In the genomic region with DNA sequence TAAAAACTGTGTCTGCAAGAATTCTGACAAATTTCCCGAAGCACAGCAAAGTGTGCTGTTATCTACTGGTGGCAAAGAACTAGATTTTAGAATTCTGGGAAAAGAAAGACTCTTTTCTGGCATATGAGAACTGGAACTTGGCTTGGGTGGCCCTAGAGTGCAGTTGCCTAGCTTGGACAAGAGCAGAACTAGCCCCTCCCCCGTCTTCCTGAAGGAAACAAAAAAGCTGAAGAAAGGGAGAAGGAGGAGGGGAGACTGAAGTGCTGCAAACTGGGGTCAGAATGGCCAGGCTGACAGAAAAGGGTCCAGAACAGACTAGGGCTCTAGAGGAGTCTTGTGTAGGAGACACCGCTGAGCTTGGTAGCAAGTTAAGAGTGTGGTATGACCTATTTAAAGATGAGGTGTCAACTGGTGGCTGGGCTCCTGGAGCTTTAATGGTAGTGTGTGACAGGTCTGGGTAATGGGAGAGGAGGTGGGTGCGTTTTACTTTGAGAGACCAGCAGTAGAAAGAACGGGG, we compare ENCODE assay signal across 21 mouse cellular contexts. TPM values are rescaled to one million over a fixed set of nuclear protein-coding genes. Genes with fewer than 3 reads are reported as not detected.
DNase-seq lines count a peak whose midpoint lies in the region; ATAC-seq and TF ChIP-seq lines count a peak whose summit lies in the region.
"Had no signal": no experiment of that assay in that cellular context is flagged by ENCODE, and none has a peak within 500 bp of the region (broad histone marks: within the 10 kb centered on the region; RNA-seq: fewer than 3 reads in every experiment).

No protein-coding gene starts in this region.

- no peaks in the 10 kb centered on the region for H3K36me3 ChIP-seq in forebrain, embryonic 10.5 days (replicated peaks)
- H3K36me3 ChIP-seq in forebrain, embryonic 16.5 days (ENCODE audit: control insufficient read depth, insufficient read depth), result no peaks in the 10 kb centered on the region
- no peaks in the 10 kb centered on the region for H3K36me3 ChIP-seq in kidney, postnatal 0 days (ENCODE audit: insufficient read depth, low read length)
- H3K36me3 ChIP-seq in stomach, embryonic 14.5 days (ENCODE audit: control insufficient read depth, insufficient read depth, low read length), result no peaks in the 10 kb centered on the region
- H3K36me3 ChIP-seq in stomach, postnatal 0 days (ENCODE audit: control insufficient read depth, insufficient read depth, low read length), result no peaks in the 10 kb centered on the region
- H3K36me3 ChIP-seq: heart, embryonic 13.5 days; hindbrain, embryonic 12.5 days; midbrain, embryonic 13.5 days had no signal

- no peaks in the 10 kb centered on the region; the same call in 1 of the 2 replicates for H3K27me3 ChIP-seq in forebrain, embryonic 10.5 days (ENCODE audit: poor library complexity, severe bottlenecking)
- H3K27me3 ChIP-seq in forebrain, embryonic 16.5 days (replicated peaks; ENCODE audit: control insufficient read depth, insufficient read depth, low read length), result no peaks in the 10 kb centered on the region
- H3K27me3 ChIP-seq in kidney, postnatal 0 days (ENCODE audit: insufficient read depth, low read length), result no peaks in the 10 kb centered on the region
- no peaks in the 10 kb centered on the region for H3K27me3 ChIP-seq in stomach, embryonic 14.5 days (ENCODE audit: control insufficient read depth, insufficient read depth, low read length)
- no peaks in the 10 kb centered on the region for H3K27me3 ChIP-seq in stomach, postnatal 0 days (ENCODE audit: control insufficient read depth, insufficient read depth, low read length)
- H3K27me3 ChIP-seq: CH12.LX; hindbrain, embryonic 12.5 days; midbrain, embryonic 13.5 days had no signal

- TF ChIP-seq CTCF in kidney, postnatal 0 days (IDR thresholded peaks at IDR 0.05; ENCODE audit: low read depth), result no peak
- no peak for TF ChIP-seq CTCF in stomach, postnatal 0 days (IDR thresholded peaks at IDR 0.05; ENCODE audit: low read depth)

- no peak overlapping the region for H3K4me3 ChIP-seq in forebrain, embryonic 10.5 days
- no peak overlapping the region for H3K4me3 ChIP-seq in forebrain, embryonic 16.5 days (replicated peaks; ENCODE audit: low read length)
- no peak overlapping the region for H3K4me3 ChIP-seq in kidney, postnatal 0 days (replicated peaks; ENCODE audit: low read depth, low read length)
- H3K4me3 ChIP-seq in stomach, embryonic 14.5 days (ENCODE audit: low read depth, low read length), result no peak overlapping the region
- H3K4me3 ChIP-seq in stomach, postnatal 0 days (ENCODE audit: low read depth, low read length), result no peak overlapping the region
- H3K4me3 ChIP-seq: gastrocnemius, adult 2 months; heart, embryonic 13.5 days; hindbrain, embryonic 12.5 days; midbrain, embryonic 13.5 days had no signal

- peak overlapping the region; percentile 61 for H3K27ac ChIP-seq in forebrain, embryonic 10.5 days
- H3K27ac ChIP-seq in forebrain, embryonic 16.5 days (ENCODE audit: low read length), result no peak overlapping the region
- H3K27ac ChIP-seq in kidney, postnatal 0 days, result no peak overlapping the region
- no peak overlapping the region for H3K27ac ChIP-seq in stomach, embryonic 14.5 days (ENCODE audit: low read length)
- no peak overlapping the region for H3K27ac ChIP-seq in stomach, postnatal 0 days (replicated peaks)
- H3K27ac ChIP-seq: gastrocnemius, adult 2 months; heart, embryonic 13.5 days; hindbrain, embryonic 12.5 days; midbrain, embryonic 13.5 days had no signal

- no peak overlapping the region for H3K4me2 ChIP-seq in forebrain, embryonic 16.5 days (ENCODE audit: low read length)
- H3K4me2 ChIP-seq in kidney, postnatal 0 days (ENCODE audit: low read length), result no peak overlapping the region
- H3K4me2 ChIP-seq in stomach, embryonic 14.5 days (replicated peaks; ENCODE audit: low read depth, low read length), result no peak overlapping the region
- H3K4me2 ChIP-seq in stomach, postnatal 0 days (replicated peaks; ENCODE audit: low read depth), result no peak overlapping the region
- H3K4me2 ChIP-seq: midbrain, embryonic 13.5 days had no signal

- DNase-seq in forebrain, embryonic 10.5 days (ENCODE audit: extremely low spot score, low spot score), result no peak
- DNase-seq in kidney, postnatal 0 days (ENCODE audit: low spot score), result peak; percentile 57
- no peak for DNase-seq in kidney, adult 9 months
- no peak for DNase-seq in stomach, postnatal 0 days (ENCODE audit: low spot score)
- no peak for DNase-seq in right cerebral cortex, postnatal 10 days (ENCODE audit: low spot score in 2 of 2)
- DNase-seq: cerebellum, adult 11 months; cerebellum, postnatal 25 days; gastrocnemius, adult 2 months; left cerebral cortex, postnatal 4 days; liver, postnatal 0 days; right cerebral cortex, postnatal 14 days; thymus, postnatal 4 days had no signal

- 35% methylated on average over 5 of the region's 5 CpGs for WGBS in forebrain, embryonic 10.5 days
- WGBS in forebrain, embryonic 16.5 days, result 41% methylated on average over 5 of the region's 5 CpGs
- 36% methylated on average over 5 of the region's 5 CpGs for WGBS in kidney, postnatal 0 days
- WGBS in stomach, embryonic 14.5 days, result 41% methylated on average over 5 of the region's 5 CpGs
- WGBS in stomach, postnatal 0 days, result 43% methylated on average over 5 of the region's 5 CpGs

- no peak for ATAC-seq in forebrain, embryonic 16.5 days
- no peak for ATAC-seq in kidney, postnatal 0 days (replicated peaks; ENCODE audit: low FRiP score, low read depth)
- ATAC-seq in stomach, embryonic 14.5 days (ENCODE audit: insufficient number of reproducible peaks, insufficient read depth, low FRiP score, low read depth), result 0 out of 2 replicates have a peak, but pooled peaks have one; percentile 10
- no peak for ATAC-seq in stomach, postnatal 0 days (ENCODE audit: low FRiP score, low TSS enrichment)
- no peak for ATAC-seq in activated CD4-positive, CD25-positive, alpha-beta regulatory T cell, adult 4 months
- ATAC-seq: forebrain, embryonic 14.5 days; intestine, postnatal 0 days; liver, postnatal 0 days; midbrain, embryonic 13.5 days had no signal

- TF ChIP-seq EP300 in stomach, postnatal 0 days (optimal IDR thresholded peaks at IDR 0.05), result no peak

- H3K9me3 ChIP-seq in forebrain, embryonic 10.5 days, result no peaks in the 10 kb centered on the region
- H3K9me3 ChIP-seq in forebrain, embryonic 16.5 days (ENCODE audit: control insufficient read depth, low read length), result no peaks in the 10 kb centered on the region
- no peaks in the 10 kb centered on the region for H3K9me3 ChIP-seq in kidney, postnatal 0 days (replicated peaks; ENCODE audit: low read length)
- no peaks in the 10 kb centered on the region for H3K9me3 ChIP-seq in stomach, embryonic 14.5 days (ENCODE audit: control insufficient read depth, low read depth, low read length)
- H3K9me3 ChIP-seq in stomach, postnatal 0 days (ENCODE audit: control insufficient read depth, low read length), result no peaks in the 10 kb centered on the region
- H3K9me3 ChIP-seq: heart, embryonic 13.5 days; hindbrain, embryonic 12.5 days; midbrain, embryonic 13.5 days had no signal

- H3K9ac ChIP-seq in forebrain, embryonic 16.5 days (replicated peaks; ENCODE audit: low read depth, low read length), result no peak overlapping the region
- no peak overlapping the region for H3K9ac ChIP-seq in kidney, postnatal 0 days (ENCODE audit: low read depth, low read length)
- H3K9ac ChIP-seq in stomach, embryonic 14.5 days (replicated peaks; ENCODE audit: low read depth, low read length), result no peak overlapping the region
- no peak overlapping the region for H3K9ac ChIP-seq in stomach, postnatal 0 days (ENCODE audit: low read length)
- H3K9ac ChIP-seq: hindbrain, embryonic 12.5 days; liver, postnatal 0 days; midbrain, embryonic 13.5 days had no signal

- peaks cover 33% of the 10 kb centered on the region for H3K4me1 ChIP-seq in forebrain, embryonic 10.5 days
- peaks cover 7% of the 10 kb centered on the region for H3K4me1 ChIP-seq in forebrain, embryonic 16.5 days (replicated peaks; ENCODE audit: control insufficient read depth, insufficient read depth, low read length)
- H3K4me1 ChIP-seq in kidney, postnatal 0 days (replicated peaks; ENCODE audit: insufficient read depth, low read length), result peaks cover 12% of the 10 kb centered on the region
- H3K4me1 ChIP-seq in stomach, embryonic 14.5 days (ENCODE audit: control insufficient read depth, insufficient read depth, low read length), result peaks cover 17% of the 10 kb centered on the region
- no peaks in the 10 kb centered on the region for H3K4me1 ChIP-seq in stomach, postnatal 0 days (replicated peaks; ENCODE audit: control insufficient read depth, insufficient read depth)

RNA-seq across cellular contexts. Expression of a gene that starts 31.0 kb away (rescaled TPM):
- 256 and 262 TPM in 2 replicates for polyA plus RNA-seq in forebrain, embryonic 10.5 days (2016; fragmentation: Nextera tagmentation; extraction: Ambion mirVana)
- 949 and 1,162 TPM in 2 replicates for polyA plus RNA-seq in forebrain, embryonic 16.5 days (2015; fragmentation: Nextera tagmentation; extraction: Ambion mirVana)
- polyA plus RNA-seq in kidney, postnatal 0 days (2015; fragmentation: Nextera tagmentation; extraction: Ambion mirVana), result 35.4 and 40.8 TPM in 2 replicates
- polyA plus RNA-seq in stomach, embryonic 14.5 days (2014; fragmentation: Nextera tagmentation; extraction: Ambion mirVana), result 68.5 and 73.8 TPM in 2 replicates
- 3.3 and 3.4 TPM in 2 replicates for polyA plus RNA-seq in stomach, postnatal 0 days (2015; fragmentation: Nextera tagmentation; extraction: Ambion mirVana)
- under 1 TPM in 1 of 2 experiments, not detected in 1; 0.11 TPM for polyA plus RNA-seq in activated CD4-positive, CD25-positive, alpha-beta regulatory T cell, adult 4 months (2017; shearing (Covaris generic))
